Mouse (Mus musculus) spleen, adult 18-20 months (tissue): ENCODE data around the gene Coro6.

ENCODE experiments used
- DNase-seq, 2 experiments: peaks; one replicate each; pipeline ENCODE4 v3.0.0; 2022; ENCODE audit warnings: mixed read lengths in 2 of 2

Gene Coro6

GRCm38 (mm10) chr11:77465111-77465510 is 2.9 kb downstream of the Coro6 start:
- DNase-seq = no peak

- DNase-seq = no peak
Observed at GRCm38 (mm10) chr11:77466544-77466943, 4.3 kb downstream of the Coro6 start.

GRCm38 (mm10) chr11:77467157-77467556 is 4.9 kb downstream of the Coro6 start:
- DNase-seq = peak; percentile 65 to 81

GRCm38 (mm10) chr11:77467784-77468183 is 5.6 kb downstream of the Coro6 start:
- DNase-seq = peak; percentile 56 to 83

GRCm38 (mm10) chr11:77468397-77468796 is 6.2 kb downstream of the Coro6 start:
- DNase-seq = no peak

GRCm38 (mm10) chr11:77471407-77471806 is 9.2 kb downstream of the Coro6 start:
- DNase-seq = no peak

- no peak for DNase-seq
Observed at GRCm38 (mm10) chr11:77472775-77473174, 10.6 kb downstream of the Coro6 start.

GRCm38 (mm10) chr11:77476216-77476615 is 14.0 kb downstream of the Coro6 start:
- DNase-seq = no peak

- no peak for DNase-seq
Observed at GRCm38 (mm10) chr11:77476895-77477294, 14.7 kb downstream of the Coro6 start.

GRCm38 (mm10) chr11:77483043-77483442 is 20.8 kb downstream of the Coro6 start:
- DNase-seq = no peak

- no peak for DNase-seq
Observed at GRCm38 (mm10) chr11:77483510-77484255, 21.5 kb downstream of the Coro6 start.

- no peak for DNase-seq
Observed at GRCm38 (mm10) chr11:77485229-77485628, 23.0 kb downstream of the Coro6 start.

- DNase-seq = no peak
Observed at GRCm38 (mm10) chr11:77486798-77487197, 24.6 kb downstream of the Coro6 start.

- DNase-seq = peak in 1 of 2 experiments; percentile 25
Observed at GRCm38 (mm10) chr11:77488771-77489581, 26.8 kb downstream of the Coro6 start.

GRCm38 (mm10) chr11:77489591-77490235 is 27.5 kb downstream of the Coro6 start, which contains the start of gene Ankrd13b:
TSS of gene Ankrd13b (minus strand) at chr11:77489678.
- DNase-seq = peak in 1 of 2 experiments; percentile 61

- DNase-seq = no peak
Observed at GRCm38 (mm10) chr11:77490451-77490850, 28.2 kb downstream of the Coro6 start.

- peak; percentile 74 to 85 for DNase-seq
Observed at GRCm38 (mm10) chr11:77491123-77491501, 28.9 kb downstream of the Coro6 start.

- DNase-seq = no peak
Observed at GRCm38 (mm10) chr11:77491502-77492291, 29.5 kb downstream of the Coro6 start.

- peak in 1 of 2 experiments; percentile 26 for DNase-seq
Observed at GRCm38 (mm10) chr11:77492311-77492871, 30.2 kb downstream of the Coro6 start.

GRCm38 (mm10) chr11:77492911-77493332 is 30.7 kb downstream of the Coro6 start:
- DNase-seq = peak; percentile 91 to 93

- DNase-seq = peak; percentile 39 to 48
Observed at GRCm38 (mm10) chr11:77493512-77494343, 31.5 kb downstream of the Coro6 start, which contains the start of gene Git1. TSS of gene Git1 (plus strand) at chr11:77493562.
